Comparison of ENCODE assay signal across 27 mouse cellular contexts in genomic region chr8:95906738-95907137, GRCm38 (mm10). TPM values are rescaled to one million over a fixed set of nuclear protein-coding genes. Genes with fewer than 3 reads are reported as not detected.
DNase-seq lines count a peak whose midpoint lies in the region; ATAC-seq and TF ChIP-seq lines count a peak whose summit lies in the region.
"Had no signal": no experiment of that assay in that cellular context is flagged by ENCODE, and none has a peak within 500 bp of the region (broad histone marks: within the 10 kb centered on the region; RNA-seq: fewer than 3 reads in every experiment).

No protein-coding gene starts in this region.

- H3K79me2 ChIP-seq in myocyte (ENCODE audit: control insufficient read depth, insufficient read depth): no peaks in the 10 kb centered on the region

- H3K36me3 ChIP-seq in myocyte (ENCODE audit: control insufficient read depth, insufficient read depth): no peaks in the 10 kb centered on the region
- H3K36me3 ChIP-seq in kidney, embryonic 14.5 days (ENCODE audit: control insufficient read depth, insufficient read depth, low read length): no peaks in the 10 kb centered on the region
- H3K36me3 ChIP-seq: forebrain, embryonic 10.5 days; G1E; heart, embryonic 10.5 days; heart, embryonic 13.5 days; hindbrain, embryonic 12.5 days; hindbrain, embryonic 15.5 days had no signal

- peak; percentile 44 to 49; a peak in 1 of 4 replicates for ATAC-seq in hematopoietic stem cell, adult 5-6 weeks (replicated peaks in 1 of 2; ENCODE audit: insufficient read depth in 1 of 2, low FRiP score in 2 of 2, low TSS enrichment in 1 of 2, low read depth in 1 of 2, poor library complexity in 2 of 2, severe bottlenecking in 2 of 2)
- ATAC-seq in kidney, embryonic 14.5 days (ENCODE audit: low FRiP score, low TSS enrichment): no peak
- ATAC-seq: forebrain, embryonic 13.5 days; forebrain, embryonic 16.5 days; Patski had no signal

- DNase-seq in spleen, adult 18-20 months: no peak
- DNase-seq in T-cell, adult 2 months (ENCODE audit: low spot score): no peak
- DNase-seq: adrenal gland, adult 2 months; adrenal gland, postnatal 14 days; cerebellum, adult 11-12 months; cerebellum, adult 8-10 months; cerebellum, postnatal 10 days; cerebellum, postnatal 36 days; gastrocnemius, adult 2 months; gastrocnemius, postnatal 14 days; heart, adult 18-20 months; heart, postnatal 14 days; heart, postnatal 4 days had no signal

- H3K27ac ChIP-seq in bone marrow macrophage, adult 2 months (ENCODE audit: insufficient read depth, low read depth, low read length): peak overlapping the region; percentile 55; the same call in 1 of the 2 replicates
- no peak overlapping the region for H3K27ac ChIP-seq in kidney, embryonic 14.5 days (ENCODE audit: low read depth, low read length)
- H3K27ac ChIP-seq: forebrain, embryonic 10.5 days; forebrain, embryonic 13.5 days; gastrocnemius, adult 2 months; heart, embryonic 10.5 days; heart, embryonic 13.5 days; hindbrain, embryonic 12.5 days; hindbrain, embryonic 15.5 days had no signal

- H3K9ac ChIP-seq in kidney, embryonic 14.5 days (ENCODE audit: low read depth, low read length): no peak overlapping the region
- H3K9ac ChIP-seq: forebrain, embryonic 13.5 days; heart, embryonic 13.5 days; hindbrain, embryonic 12.5 days; hindbrain, embryonic 15.5 days had no signal

- peaks cover 24% of the 10 kb centered on the region for H3K4me1 ChIP-seq in bone marrow macrophage, adult 2 months (ENCODE audit: control insufficient read depth, insufficient read depth, low read length)
- no peaks in the 10 kb centered on the region for H3K4me1 ChIP-seq in kidney, embryonic 14.5 days (ENCODE audit: control insufficient read depth, insufficient read depth, low read length)
- H3K4me1 ChIP-seq: forebrain, embryonic 13.5 days; heart, embryonic 13.5 days; hindbrain, embryonic 15.5 days had no signal

- no peak overlapping the region for H3K4me3 ChIP-seq in bone marrow macrophage, adult 2 months (ENCODE audit: insufficient read depth, low read length)
- no peak overlapping the region for H3K4me3 ChIP-seq in myocyte
- no peak overlapping the region for H3K4me3 ChIP-seq in kidney, embryonic 14.5 days (ENCODE audit: low read length)
- H3K4me3 ChIP-seq: forebrain, embryonic 10.5 days; forebrain, embryonic 13.5 days; gastrocnemius, adult 2 months; heart, embryonic 10.5 days; heart, embryonic 13.5 days; hindbrain, embryonic 12.5 days; hindbrain, embryonic 15.5 days had no signal

- no peaks in the 10 kb centered on the region for H3K9me3 ChIP-seq in kidney, embryonic 14.5 days (ENCODE audit: control insufficient read depth, low read length)
- H3K9me3 ChIP-seq: forebrain, embryonic 10.5 days; forebrain, embryonic 13.5 days; G1E; heart, embryonic 10.5 days; heart, embryonic 13.5 days; hindbrain, embryonic 12.5 days; hindbrain, embryonic 15.5 days had no signal

- TF ChIP-seq CTCF in bone marrow macrophage, adult 2 months (IDR thresholded peaks at IDR 0.05; ENCODE audit: low read depth, low read length): no peak

- no peak overlapping the region for H3K4me2 ChIP-seq in myocyte (ENCODE audit: low read depth)
- H3K4me2 ChIP-seq in kidney, embryonic 14.5 days (replicated peaks; ENCODE audit: low read depth, low read length): no peak overlapping the region
- H3K4me2 ChIP-seq: forebrain, embryonic 13.5 days; heart, embryonic 13.5 days; hindbrain, embryonic 12.5 days; hindbrain, embryonic 15.5 days had no signal

- H3ac ChIP-seq in myocyte (ENCODE audit: control insufficient read depth, insufficient read length): no peak overlapping the region

- H3K27me3 ChIP-seq in myocyte (ENCODE audit: control insufficient read depth, insufficient read depth, insufficient read length): peaks cover 6% of the 10 kb centered on the region
- H3K27me3 ChIP-seq in kidney, embryonic 14.5 days (ENCODE audit: control insufficient read depth, insufficient read depth, low read length): no peaks in the 10 kb centered on the region
- H3K27me3 ChIP-seq: CH12.LX; forebrain, embryonic 13.5 days; heart, embryonic 13.5 days; hindbrain, embryonic 12.5 days; hindbrain, embryonic 15.5 days had no signal

- WGBS in kidney, embryonic 14.5 days: 88% methylated on average over 9 of the region's 9 CpGs

- TF ChIP-seq POLR2A in bone marrow macrophage, adult 2 months (IDR thresholded peaks at IDR 0.05; ENCODE audit: borderline replicate concordance, low read depth, low read length): no peak
- no peak for TF ChIP-seq POLR2A in myocyte (IDR thresholded peaks at IDR 0.05; ENCODE audit: insufficient read length, low read depth)

TF ChIP-seq in myocyte, 11 proteins besides CTCF, POLR2A, EP300 and RAD21:
- no peak for TF ChIP-seq MYOD1 (IDR thresholded peaks at IDR 0.05; ENCODE audit: control insufficient read depth in 1 of 3, insufficient read length in 2 of 3, low read depth in 2 of 3)
- 0 out of 2 replicates have a peak, but pooled peaks have one; percentile 34 for TF ChIP-seq CEBPB (IDR thresholded peaks at IDR 0.05; ENCODE audit: insufficient read depth, poor library complexity, severe bottlenecking)
TF ChIP-seq in myocyte: peak in this region for 1.

RNA-seq across cellular contexts. Expression of gene Got2, which starts 18.4 kb away (rescaled TPM):
- polyA plus RNA-seq in bone marrow macrophage, adult 2 months (2012; ENCODE audit: insufficient read depth, insufficient read length, missing spikeins): 56.2 and 66.5 TPM in 2 replicates
- 81.4 and 96.3 TPM in 2 replicates for total RNA-seq in hematopoietic stem cell, adult 5-6 weeks (2017)
- 241 TPM for polyA plus RNA-seq in myocyte (2012; fragmentation: generic; extraction: Trizol)
- 95.2 and 173 TPM in 2 replicates for polyA plus RNA-seq in kidney, embryonic 14.5 days (2014; fragmentation: Nextera tagmentation; extraction: Ambion mirVana)

RNA-seq across cellular contexts. Expression of gene Slc38a7, which starts 53.4 kb away (rescaled TPM):
- polyA plus RNA-seq in bone marrow macrophage, adult 2 months (2012; ENCODE audit: insufficient read depth, insufficient read length, missing spikeins): 27.9 and 36.4 TPM in 2 replicates
- 6.0 and 9.5 TPM in 2 replicates for total RNA-seq in hematopoietic stem cell, adult 5-6 weeks (2017)
- 46.9 TPM for polyA plus RNA-seq in myocyte (2012; fragmentation: generic; extraction: Trizol)
- 12.5 and 14.6 TPM in 2 replicates for polyA plus RNA-seq in kidney, embryonic 14.5 days (2014; fragmentation: Nextera tagmentation; extraction: Ambion mirVana)
